Mouse (Mus musculus) thymus, adult 18-20 months (tissue): Measurements from ENCODE around the gene Tcf12.

Source experiments
- DNase-seq, 2 experiments: peaks; one replicate each; pipeline ENCODE4 v3.0.0; 2022; ENCODE audit warnings: mixed read lengths in 2 of 2

Gene Tcf12

GRCm38 (mm10) chr9:71895931-71896724 lies 215.5 kb downstream of the Tcf12 start:
- no peak for DNase-seq

- DNase-seq: no peak
These were observed 216.4 kb downstream of the Tcf12 start for GRCm38 (mm10) chr9:71895291-71895690.

GRCm38 (mm10) chr9:71894943-71895286 lies 216.8 kb downstream of the Tcf12 start:
- no peak for DNase-seq

GRCm38 (mm10) chr9:71894246-71894942 lies 217.3 kb downstream of the Tcf12 start:
- DNase-seq: no peak

GRCm38 (mm10) chr9:71888450-71888849 lies 223.2 kb downstream of the Tcf12 start:
- no peak for DNase-seq

GRCm38 (mm10) chr9:71880629-71881028 lies 231.0 kb downstream of the Tcf12 start:
- DNase-seq: no peak

- DNase-seq: no peak
These were observed 231.7 kb downstream of the Tcf12 start for GRCm38 (mm10) chr9:71879972-71880371.

- no peak for DNase-seq
These were observed 232.3 kb downstream of the Tcf12 start for GRCm38 (mm10) chr9:71879415-71879814.

- no peak for DNase-seq
These were observed 233.8 kb downstream of the Tcf12 start for GRCm38 (mm10) chr9:71877867-71878266.

GRCm38 (mm10) chr9:71874761-71875160 lies 236.9 kb downstream of the Tcf12 start:
- no peak for DNase-seq

GRCm38 (mm10) chr9:71874035-71874572 lies 237.6 kb downstream of the Tcf12 start:
- no peak for DNase-seq

GRCm38 (mm10) chr9:71863338-71863737 lies 248.3 kb downstream of the Tcf12 start:
- no peak for DNase-seq

GRCm38 (mm10) chr9:71861629-71862028 lies 250.0 kb downstream of the Tcf12 start:
- DNase-seq: no peak

- DNase-seq: no peak
These were observed 253.7 kb downstream of the Tcf12 start for GRCm38 (mm10) chr9:71857926-71858325.

GRCm38 (mm10) chr9:71853904-71854303 lies 257.8 kb downstream of the Tcf12 start:
- DNase-seq: no peak

GRCm38 (mm10) chr9:71850283-71850682 lies 261.4 kb downstream of the Tcf12 start:
- no peak for DNase-seq

GRCm38 (mm10) chr9:71848392-71848791 lies 263.3 kb downstream of the Tcf12 start:
- DNase-seq: no peak

- no peak for DNase-seq
These were observed 263.8 kb downstream of the Tcf12 start for GRCm38 (mm10) chr9:71847921-71848320.

- DNase-seq: no peak
These were observed 269.8 kb downstream of the Tcf12 start for GRCm38 (mm10) chr9:71841850-71842249.

- DNase-seq: no peak
These were observed 274.3 kb downstream of the Tcf12 start for GRCm38 (mm10) chr9:71837366-71837765.

GRCm38 (mm10) chr9:71836366-71836765 lies 275.3 kb downstream of the Tcf12 start:
- DNase-seq: no peak

- no peak for DNase-seq
These were observed 276.4 kb downstream of the Tcf12 start for GRCm38 (mm10) chr9:71835203-71835815.

GRCm38 (mm10) chr9:71834707-71835106 lies 277.0 kb downstream of the Tcf12 start:
- DNase-seq: no peak
